Mouse (Mus musculus): ENCODE results near the gene Wasf2. TPM values are rescaled to one million over a fixed set of nuclear protein-coding genes. Genes with fewer than 3 reads are reported as not detected.

The Wasf2 gene
- total and polyA plus RNA-seq, 3 experiments = 14.9 to 59.5 (median 21.7) TPM

DNA sequence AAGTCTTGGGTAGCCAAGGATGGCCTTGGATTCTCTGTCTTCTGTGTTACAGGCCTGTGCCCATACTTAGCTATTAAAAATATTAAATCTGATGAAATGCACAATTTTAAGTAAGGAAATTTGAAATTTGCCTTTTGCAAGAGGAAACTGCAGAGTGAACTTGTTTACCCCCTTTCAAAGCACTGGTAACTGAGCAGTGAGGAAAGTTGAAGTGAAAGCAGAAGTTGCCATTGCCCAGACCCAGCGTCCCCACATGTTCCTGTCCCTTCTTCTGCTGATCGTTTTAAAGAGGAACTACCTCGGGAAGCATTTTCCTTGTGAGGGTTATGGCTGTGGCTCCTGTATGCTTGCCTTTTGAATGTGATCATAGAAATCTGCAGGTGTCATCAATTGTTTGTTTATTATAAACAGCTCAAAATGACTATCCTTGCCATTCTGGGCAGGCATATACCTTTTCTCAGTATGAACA, 39.8 kb downstream of the Wasf2 start (continued):
- peak; percentile 92 for TF ChIP-seq IRF4 (IDR thresholded peaks at IDR 0.05; ENCODE audit: low read depth, low read length)
- peak; percentile 47; the same call in 1 of the 2 replicates for TF ChIP-seq SIN3A (IDR thresholded peaks at IDR 0.05; ENCODE audit: low read length)
- TF ChIP-seq NRF1 (IDR thresholded peaks at IDR 0.05; ENCODE audit: low read depth, low read length) = no peak
- TF ChIP-seq ZC3H11A (IDR thresholded peaks at IDR 0.05; ENCODE audit: low read depth, low read length) = no peak
- TF ChIP-seq EP300 (IDR thresholded peaks at IDR 0.05; ENCODE audit: low read length) = peak; percentile 91
- no peak for TF ChIP-seq PAX5 (IDR thresholded peaks at IDR 0.05; ENCODE audit: low read length)
- TF ChIP-seq TCF12 (IDR thresholded peaks at IDR 0.05; ENCODE audit: low read depth, low read length) = no peak; the same call in 1 of the 2 replicates
- TF ChIP-seq RAD21 (IDR thresholded peaks at IDR 0.05; ENCODE audit: low read depth, low read length) = no peak
- TF ChIP-seq MAZ (IDR thresholded peaks at IDR 0.05; ENCODE audit: low read depth, low read length) = no peak
- TF ChIP-seq ZMIZ1 (IDR thresholded peaks at IDR 0.05; ENCODE audit: low read depth, low read length) = no peak
- TF ChIP-seq SMC3 (IDR thresholded peaks at IDR 0.05; ENCODE audit: low read depth, low read length) = no peak
- TF ChIP-seq MXI1 (IDR thresholded peaks at IDR 0.05; ENCODE audit: low read depth, low read length) = peak; percentile 39; the same call in 1 of the 2 replicates
- TF ChIP-seq TBP (conservative IDR thresholded peaks at IDR 0.05; ENCODE audit: low read depth, low read length) = no peak

- peak overlapping the region; percentile 81 for H3K4me2 ChIP-seq (ENCODE audit: insufficient read depth, low read depth, poor library complexity, severe bottlenecking)
- peaks cover 46% of the 10 kb centered on the region for H3K79me2 ChIP-seq (replicated peaks; ENCODE audit: control insufficient read depth, extremely low read depth, insufficient read depth, poor library complexity, severe bottlenecking)
- TF ChIP-seq HCFC1 (IDR thresholded peaks at IDR 0.05; ENCODE audit: low read depth, low read length) (no peak), ZNF384 (IDR thresholded peaks at IDR 0.05; ENCODE audit: low read depth, low read length) (no peak), MXI1 (IDR thresholded peaks at IDR 0.05; ENCODE audit: low read depth, low read length) (no peak), POLR2AphosphoS2 (IDR thresholded peaks at IDR 0.05; ENCODE audit: low read depth, low read length) (no peak), MYC (IDR thresholded peaks at IDR 0.05; ENCODE audit: low read depth, low read length) (no peak)
- no peak for DNase-seq (ENCODE audit: extremely low read depth)
- H3K36me3 ChIP-seq (replicated peaks in 1 of 2; ENCODE audit: control insufficient read depth in 1 of 2, insufficient read depth in 1 of 2, low read length in 1 of 2) = peaks cover 3 to 30% of the 10 kb centered on the region in 2 experiments
- H3K9ac ChIP-seq (ENCODE audit: insufficient read depth, low read depth) = peak overlapping the region; percentile 52
- dilution Hi-C loops (cut with MboI; ENCODE audit: extremely low pct_ligation_motif_present, extremely low pct_unique_long_range_greater_than_20kb, low sequenced_read_pairs) = no loop called here
- H3K4me3 ChIP-seq (replicated peaks in 1 of 3; ENCODE audit: low read depth in 2 of 3, low read length in 2 of 3, poor library complexity in 1 of 3) = peak overlapping the region in 1 of 3 experiments; percentile 26
- H3K9me3 ChIP-seq (replicated peaks; ENCODE audit: low read length) = no peaks in the 10 kb centered on the region
- peaks cover 16 to 78% of the 10 kb centered on the region in 2 experiments for H3K4me1 ChIP-seq (ENCODE audit: control insufficient read depth in 1 of 2, insufficient read depth in 2 of 2)
- peak overlapping the region; percentile 92 for H3K27ac ChIP-seq (ENCODE audit: insufficient read depth, low read depth)
- no peaks in the 10 kb centered on the region for H3K27me3 ChIP-seq (replicated peaks)
- in situ Hi-C loops (cut with MboI; ENCODE audit: low pct_ligation_motif_present, low pct_unique_long_range_greater_than_20kb, low sequenced_read_pairs) = no loop called here
Observed at GRCm38 (mm10) chr4:133170616-133171015, 40.3 kb downstream of the Wasf2 start.

GRCm38 (mm10) chr4:133172451-133172850, 42.1 kb downstream of the Wasf2 start:
- Histone ChIP-seq H3K4me3 (replicated peaks in 1 of 3; ENCODE audit: low read depth in 2 of 3, low read length in 2 of 3, poor library complexity in 1 of 3) (no peak overlapping the region), H3K4me2 (ENCODE audit: insufficient read depth, low read depth, poor library complexity, severe bottlenecking) (no peak overlapping the region), H3K36me3 (replicated peaks in 1 of 2; ENCODE audit: control insufficient read depth in 1 of 2, insufficient read depth in 1 of 2, low read length in 1 of 2) (peaks cover 11 to 35% of the 10 kb centered on the region in 2 experiments), H3K4me1 (ENCODE audit: control insufficient read depth in 1 of 2, insufficient read depth in 2 of 2) (peaks cover 16 to 83% of the 10 kb centered on the region in 2 experiments), H3K9me3 (replicated peaks; ENCODE audit: low read length) (no peaks in the 10 kb centered on the region), H3K27ac (ENCODE audit: insufficient read depth, low read depth) (no peak overlapping the region), H3K9ac (ENCODE audit: insufficient read depth, low read depth) (no peak overlapping the region), H3K27me3 (replicated peaks) (no peaks in the 10 kb centered on the region), H3K79me2 (replicated peaks; ENCODE audit: control insufficient read depth, extremely low read depth, insufficient read depth, poor library complexity, severe bottlenecking) (peaks cover 41% of the 10 kb centered on the region)
- TF ChIP-seq MAX (IDR thresholded peaks at IDR 0.05; ENCODE audit: low read length) = no peak
- no peak for TF ChIP-seq JUND (conservative IDR thresholded peaks at IDR 0.05; ENCODE audit: low read depth, low read length)
- TF ChIP-seq TBP (conservative IDR thresholded peaks at IDR 0.05; ENCODE audit: low read depth, low read length) = no peak
- TF ChIP-seq MYC (IDR thresholded peaks at IDR 0.05; ENCODE audit: low read depth, low read length) = no peak
- no peak for TF ChIP-seq GABPA (IDR thresholded peaks at IDR 0.05; ENCODE audit: insufficient replicate concordance, low read depth, low read length)
- TF ChIP-seq ZMIZ1 (IDR thresholded peaks at IDR 0.05; ENCODE audit: low read depth, low read length) = no peak
- no peak for TF ChIP-seq MXI1 (IDR thresholded peaks at IDR 0.05; ENCODE audit: low read depth, low read length)
- no peak for TF ChIP-seq MAZ (IDR thresholded peaks at IDR 0.05; ENCODE audit: low read depth, low read length)
- no peak for TF ChIP-seq UBTF (IDR thresholded peaks at IDR 0.05; ENCODE audit: low read depth, low read length)
- no peak for TF ChIP-seq NELFE (IDR thresholded peaks at IDR 0.05; ENCODE audit: low read depth, low read length)
- TF ChIP-seq KAT2A (IDR thresholded peaks at IDR 0.05; ENCODE audit: insufficient replicate concordance, low read length) = no peak
- TF ChIP-seq ELF1 (IDR thresholded peaks at IDR 0.05; ENCODE audit: low read depth, low read length) = no peak
- TF ChIP-seq BHLHE40 (IDR thresholded peaks at IDR 0.05; ENCODE audit: low read depth, low read length) = no peak
- no peak for TF ChIP-seq ZNF384 (IDR thresholded peaks at IDR 0.05; ENCODE audit: low read depth, low read length)
- dilution Hi-C loops (cut with MboI; ENCODE audit: extremely low pct_ligation_motif_present, extremely low pct_unique_long_range_greater_than_20kb, low sequenced_read_pairs) = no loop called here
- in situ Hi-C loops (cut with MboI; ENCODE audit: low pct_ligation_motif_present, low pct_unique_long_range_greater_than_20kb, low sequenced_read_pairs) = no loop called here
- no peak for DNase-seq (ENCODE audit: extremely low read depth)

Measured in CH12.LX (cell line).